Mouse (Mus musculus) forebrain, embryonic 15.5 days (tissue): ENCODE data around the gene Pard3b. TPM values are rescaled to one million over a fixed set of nuclear protein-coding genes. Genes with fewer than 3 reads are reported as not detected.

Experiments
- ATAC-seq: fragments of 200-750 bp; cut with Nextera tagmentation; replicated peaks from 2 replicates; pipeline ENCODE4 v1.8.0; 2017; ENCODE audit warnings: mild to moderate bottlenecking, moderate TSS enrichment, moderate library complexity
- H3K27ac ChIP-seq: fragments of 300-500 bp; sonication (generic); replicated peaks from 2 replicates; pipeline ENCODE4 v1.5.1; 2015; ENCODE audit warnings: mild to moderate bottlenecking, inconsistent platforms
- H3K27me3 ChIP-seq: fragments of 300-500 bp; sonication (generic); 2 replicates; pipeline ENCODE4 v1.6.1; 2015; ENCODE audit warnings: inconsistent platforms
- H3K36me3 ChIP-seq: fragments of 300-500 bp; sonication (generic); 2 replicates; pipeline ENCODE4 v1.6.1; 2015; ENCODE audit warnings: mild to moderate bottlenecking, inconsistent platforms
- H3K4me1 ChIP-seq: fragments of 300-500 bp; sonication (generic); 2 replicates; pipeline ENCODE4 v1.6.1; 2015; ENCODE audit warnings: inconsistent platforms
- H3K4me2 ChIP-seq: fragments of 300-500 bp; sonication (generic); replicated peaks from 2 replicates; pipeline ENCODE4 v1.6.1; 2015; ENCODE audit warnings: mild to moderate bottlenecking, inconsistent platforms
- H3K4me3 ChIP-seq: fragments of 300-500 bp; sonication (generic); 2 replicates; pipeline ENCODE4 v1.5.1; 2015; ENCODE audit warnings: mild to moderate bottlenecking, inconsistent platforms
- H3K9ac ChIP-seq: fragments of 300-500 bp; sonication (generic); replicated peaks from 2 replicates; pipeline ENCODE4 v1.6.1; 2015; ENCODE audit warnings: mild to moderate bottlenecking, inconsistent platforms
- H3K9me3 ChIP-seq: fragments of 300-500 bp; sonication (generic); 2 replicates; pipeline ENCODE4 v1.6.1; 2016; ENCODE audit warnings: inconsistent platforms
- WGBS: fragments of 180-500 bp; shearing (Covaris S2); methylation state at CpG from one replicate; pipeline ENCODE4 v1.1.7; 2015; ENCODE audit warnings: mixed read lengths; 5-methylcytosine and 5-hydroxymethylcytosine counted together
- polyA plus RNA-seq: library from polyadenylated mRNA; unstranded; fragments of >200 nt; fragmentation: Nextera tagmentation; extraction: Ambion mirVana; gene quantifications from 2 replicates; pipeline ENCODE4 v1.2.1, GENCODE M21; 2015

Gene Pard3b
- polyA plus RNA-seq = 8.8 and 9.8 TPM in 2 replicates

- peak within 1 kb of the TSS; percentile 70 for H3K9ac ChIP-seq
- no peaks in the 10 kb centered on the region for H3K36me3 ChIP-seq
- no peaks in the 10 kb centered on the region for H3K9me3 ChIP-seq
- peak; percentile 91 for ATAC-seq
- H3K4me3 ChIP-seq = peak within 1 kb of the TSS; percentile 90
- 0 out of 2 replicates have a peak within 1 kb of the TSS, but pooled peaks have one; percentile 5 for H3K27ac ChIP-seq
- under 1% methylated on average over 60 of the region's 60 CpGs for WGBS
- 0 out of 2 replicates have a peak, but pooled peaks cover 3% of the 10 kb centered on the region for H3K27me3 ChIP-seq
- H3K4me2 ChIP-seq = peak within 1 kb of the TSS; percentile 99
- H3K4me1 ChIP-seq = peaks cover 14% of the 10 kb centered on the region
Measured at GRCm38 (mm10) chr1:61638347-61639111, at the start of gene Pard3b. Gene Pard3b (plus strand): TSS chr1:61638824.

- H3K9me3 ChIP-seq = no peaks in the 10 kb centered on the region
Measured at GRCm38 (mm10) chr1:61616176-61616575, 22.4 kb upstream of the Pard3b start.

DNA sequence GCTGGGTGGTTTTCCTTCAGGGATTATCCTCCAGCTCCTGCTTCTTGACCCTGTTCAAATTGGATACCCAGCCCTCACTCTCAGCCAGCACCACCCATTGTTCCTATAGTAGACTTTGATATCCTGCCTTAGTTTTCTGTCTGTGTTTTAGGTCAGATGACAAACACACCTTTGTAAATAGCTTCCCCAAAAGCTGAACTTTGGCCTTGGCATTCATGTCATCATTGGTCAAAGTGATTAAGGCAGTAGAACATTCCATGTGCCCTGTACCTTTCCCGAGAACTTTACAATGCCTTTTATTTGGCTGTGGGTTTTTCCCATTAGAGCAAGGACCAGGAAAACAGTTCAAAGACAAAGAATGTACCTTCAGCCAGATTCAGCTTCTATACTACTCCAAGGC is 18.0 kb upstream of the Pard3b start:
- H3K4me1 ChIP-seq = no peaks in the 10 kb centered on the region
- no peak overlapping the region for H3K27ac ChIP-seq
- H3K4me3 ChIP-seq = no peak overlapping the region
- ATAC-seq = no peak
- no peaks in the 10 kb centered on the region for H3K9me3 ChIP-seq
- WGBS = 55% methylated on average over 1 of the region's 1 CpGs
- no peak overlapping the region for H3K9ac ChIP-seq
- H3K27me3 ChIP-seq = no peaks in the 10 kb centered on the region
- no peak overlapping the region for H3K4me2 ChIP-seq
- H3K36me3 ChIP-seq = no peaks in the 10 kb centered on the region

More at GRCm38 (mm10) chr1:61616176-61616575, 22.4 kb upstream of the Pard3b start:
- H3K9ac ChIP-seq = no peak overlapping the region
- H3K4me1 ChIP-seq = no peaks in the 10 kb centered on the region
- H3K4me3 ChIP-seq = no peak overlapping the region
- no peaks in the 10 kb centered on the region for H3K36me3 ChIP-seq
- no peak for ATAC-seq
- no peak overlapping the region for H3K27ac ChIP-seq
- no peaks in the 10 kb centered on the region for H3K27me3 ChIP-seq
- H3K4me2 ChIP-seq = no peak overlapping the region

DNA sequence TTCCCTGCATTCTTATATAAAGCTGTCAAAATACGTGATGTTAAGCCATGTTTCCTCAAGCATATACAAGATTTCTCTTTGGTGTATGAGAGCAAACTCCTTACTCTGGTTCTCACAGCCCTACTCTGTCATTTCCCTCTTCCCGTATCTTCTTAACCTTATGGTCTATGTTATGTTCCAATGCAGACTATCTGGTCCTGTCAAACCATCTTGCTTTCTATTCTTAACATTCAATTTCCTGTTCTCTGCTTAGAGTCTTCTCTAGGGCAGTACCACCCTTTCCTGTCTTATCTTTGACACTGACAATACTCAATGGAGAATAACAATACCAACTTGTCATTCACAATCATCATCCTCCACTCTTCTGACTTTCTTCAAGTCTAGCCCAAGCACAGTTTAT is 8.8 kb upstream of the Pard3b start:
- no peaks in the 10 kb centered on the region for H3K9me3 ChIP-seq
- 93% methylated on average over 2 of the region's 2 CpGs for WGBS
- no peak overlapping the region for H3K27ac ChIP-seq
- no peak overlapping the region for H3K9ac ChIP-seq
- no peaks in the 10 kb centered on the region for H3K27me3 ChIP-seq
- no peaks in the 10 kb centered on the region for H3K36me3 ChIP-seq
- no peak overlapping the region for H3K4me3 ChIP-seq
- ATAC-seq = no peak
- no peaks in the 10 kb centered on the region for H3K4me1 ChIP-seq
- no peak overlapping the region for H3K4me2 ChIP-seq

- H3K27me3 ChIP-seq = 0 out of 2 replicates have a peak, but pooled peaks cover 3% of the 10 kb centered on the region
- no peaks in the 10 kb centered on the region for H3K9me3 ChIP-seq
- peaks cover 14% of the 10 kb centered on the region for H3K4me1 ChIP-seq
- peak; percentile 68 for ATAC-seq
- no peaks in the 10 kb centered on the region for H3K36me3 ChIP-seq
- H3K9ac ChIP-seq = peak overlapping the region; percentile 70
- peak overlapping the region; percentile 90 for H3K4me3 ChIP-seq
- H3K4me2 ChIP-seq = peak overlapping the region; percentile 99
- 3% methylated on average over 40 of the region's 40 CpGs for WGBS
- H3K27ac ChIP-seq = 0 out of 2 replicates have a peak overlapping the region, but pooled peaks have one; percentile 5
Measured at GRCm38 (mm10) chr1:61639114-61640093, 780 bp downstream of the Pard3b start.

DNA sequence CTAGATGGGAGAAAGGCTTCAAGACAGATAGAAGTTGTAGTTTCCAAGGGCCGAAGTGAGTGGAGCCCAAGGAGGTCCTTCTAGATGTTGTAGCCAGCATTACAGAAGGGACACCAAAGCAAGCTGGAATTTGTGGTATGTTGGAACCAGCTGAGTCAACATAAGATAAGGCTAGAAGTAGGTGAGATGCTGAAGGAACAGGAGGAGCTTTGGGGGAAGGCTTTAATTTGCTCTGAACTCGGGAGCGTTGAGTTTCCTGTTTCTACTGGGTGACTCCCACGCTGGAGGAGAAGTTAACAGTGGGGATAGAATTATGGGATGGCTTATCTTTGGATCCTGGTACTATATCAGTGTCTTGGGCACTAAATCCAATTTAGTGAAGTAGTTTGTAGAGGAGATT is 3.3 kb downstream of the Pard3b start:
- WGBS = 89% methylated on average over 4 of the region's 4 CpGs
- Histone ChIP-seq H3K4me2 (no peak overlapping the region), H3K9me3 (no peaks in the 10 kb centered on the region), H3K36me3 (no peaks in the 10 kb centered on the region), H3K4me1 (peaks cover 14% of the 10 kb centered on the region), H3K27ac (no peak overlapping the region), H3K9ac (no peak overlapping the region), H3K4me3 (no peak overlapping the region), H3K27me3 (0 out of 2 replicates have a peak, but pooled peaks cover 3% of the 10 kb centered on the region)
- ATAC-seq = no peak

DNA sequence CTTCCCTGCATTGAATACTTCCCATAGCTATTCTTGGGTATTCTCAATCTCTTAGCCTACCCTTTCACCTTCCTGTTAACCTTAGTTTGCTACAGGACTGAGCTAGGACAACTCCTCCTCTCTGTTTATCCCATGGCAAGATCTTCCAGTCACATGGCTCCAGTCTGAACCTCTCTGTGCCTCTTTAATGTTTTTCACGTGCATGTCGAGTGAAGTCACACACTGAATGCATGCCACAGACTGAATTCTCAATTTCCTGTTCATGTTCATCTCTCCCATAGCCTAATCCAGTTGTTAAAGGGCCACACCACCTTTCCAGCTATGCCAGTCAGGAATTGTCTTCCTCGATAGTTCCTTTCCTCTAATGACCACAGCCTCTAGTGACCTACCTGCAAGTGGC is 6.4 kb downstream of the Pard3b start:
- 76% methylated on average over 3 of the region's 3 CpGs for WGBS
- H3K4me3 ChIP-seq = no peak overlapping the region
- H3K36me3 ChIP-seq = no peaks in the 10 kb centered on the region
- no peaks in the 10 kb centered on the region for H3K4me1 ChIP-seq
- H3K27me3 ChIP-seq = no peaks in the 10 kb centered on the region
- no peak for ATAC-seq
- H3K9me3 ChIP-seq = no peaks in the 10 kb centered on the region
- no peak overlapping the region for H3K4me2 ChIP-seq
- H3K27ac ChIP-seq = no peak overlapping the region
- no peak overlapping the region for H3K9ac ChIP-seq

DNA sequence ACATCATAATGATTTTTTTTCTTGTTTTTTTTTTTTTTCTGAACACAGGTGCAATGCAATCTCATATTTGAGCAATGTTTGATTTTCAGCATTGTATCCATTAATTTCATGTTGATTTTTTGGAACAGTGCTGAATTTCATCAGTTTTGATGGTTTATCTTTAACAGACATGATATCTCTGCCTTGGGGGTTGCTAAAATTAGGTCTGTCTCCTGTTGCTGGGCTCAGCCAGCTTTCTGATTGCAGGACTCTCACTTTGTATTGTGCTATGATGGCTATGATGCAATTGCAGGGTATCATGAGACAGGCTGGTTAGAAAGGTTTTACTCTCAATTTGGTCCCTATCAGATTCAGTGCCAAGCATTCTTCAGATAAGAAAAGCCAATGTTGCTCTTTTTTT is 11.3 kb downstream of the Pard3b start:
- no peak overlapping the region for H3K4me2 ChIP-seq
- no peak for ATAC-seq
- no peak overlapping the region for H3K27ac ChIP-seq
- no peaks in the 10 kb centered on the region for H3K36me3 ChIP-seq
- no peak overlapping the region for H3K9ac ChIP-seq
- no peaks in the 10 kb centered on the region for H3K4me1 ChIP-seq
- no peaks in the 10 kb centered on the region for H3K27me3 ChIP-seq
- H3K4me3 ChIP-seq = no peak overlapping the region
- no peaks in the 10 kb centered on the region for H3K9me3 ChIP-seq

- H3K27ac ChIP-seq = no peak overlapping the region
- WGBS = 73% methylated on average over 1 of the region's 1 CpGs
- no peak overlapping the region for H3K4me2 ChIP-seq
- H3K36me3 ChIP-seq = no peaks in the 10 kb centered on the region
- H3K9ac ChIP-seq = no peak overlapping the region
- no peaks in the 10 kb centered on the region for H3K27me3 ChIP-seq
- H3K9me3 ChIP-seq = no peaks in the 10 kb centered on the region
- ATAC-seq = no peak
- H3K4me3 ChIP-seq = no peak overlapping the region
- H3K4me1 ChIP-seq = no peaks in the 10 kb centered on the region
Measured at GRCm38 (mm10) chr1:61651454-61652271, 13.0 kb downstream of the Pard3b start.

- Histone ChIP-seq H3K4me1 (no peaks in the 10 kb centered on the region), H3K27ac (no peak overlapping the region), H3K4me2 (no peak overlapping the region), H3K4me3 (no peak overlapping the region), H3K9me3 (no peaks in the 10 kb centered on the region), H3K9ac (no peak overlapping the region), H3K36me3 (no peaks in the 10 kb centered on the region), H3K27me3 (no peaks in the 10 kb centered on the region)
- 92% methylated on average over 3 of the region's 3 CpGs for WGBS
- ATAC-seq = no peak
Measured at GRCm38 (mm10) chr1:61657760-61658159, 19.1 kb downstream of the Pard3b start.

DNA sequence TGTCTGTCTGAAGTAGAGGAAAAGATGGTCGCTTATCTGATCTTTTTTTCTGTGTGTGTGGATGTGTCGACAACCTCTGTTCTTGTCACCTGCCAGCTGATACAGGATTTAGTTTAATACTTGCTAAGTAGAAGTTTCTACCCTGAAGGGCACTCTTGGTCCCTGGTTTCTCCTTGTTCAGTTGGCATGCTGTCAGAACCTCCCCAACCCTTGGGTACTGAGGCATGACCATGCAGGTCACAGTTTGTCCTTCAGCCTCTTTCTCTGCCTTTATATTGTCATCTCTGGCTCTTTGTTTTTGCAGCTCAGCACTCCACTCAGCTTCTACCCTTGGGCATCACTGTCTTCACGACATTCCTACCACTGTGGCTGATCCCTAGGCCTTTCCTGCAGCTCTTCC is 21.3 kb downstream of the Pard3b start:
- Histone ChIP-seq H3K27ac (no peak overlapping the region), H3K27me3 (no peaks in the 10 kb centered on the region), H3K4me2 (no peak overlapping the region), H3K4me3 (no peak overlapping the region), H3K9ac (no peak overlapping the region), H3K9me3 (no peaks in the 10 kb centered on the region), H3K36me3 (no peaks in the 10 kb centered on the region), H3K4me1 (no peaks in the 10 kb centered on the region)
- 82% methylated on average over 3 of the region's 3 CpGs for WGBS
- no peak for ATAC-seq
